30 mouse cellular contexts compared by ENCODE assay signal in the genomic region with DNA sequence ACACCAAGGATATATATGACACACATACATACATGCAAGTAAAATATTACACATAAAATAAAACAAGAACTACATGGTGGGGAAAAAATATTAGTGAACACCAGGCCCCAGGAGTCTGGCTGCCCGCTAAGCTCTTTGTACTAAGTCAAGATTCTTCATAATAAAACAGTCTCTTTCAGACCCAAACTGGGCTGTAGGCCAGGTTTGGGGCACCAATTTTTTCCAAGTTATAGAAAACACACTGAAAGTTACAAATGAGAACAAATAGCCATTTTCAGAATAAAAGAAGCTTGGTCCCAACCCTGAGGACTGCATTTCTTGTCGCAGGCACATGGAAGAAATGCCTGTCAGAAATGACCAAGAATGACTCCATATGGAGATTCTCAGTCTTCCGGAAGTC.
A peak's percentile ranks its signal among the peaks of the same experiment; 100 is the strongest.
DNase-seq lines count a peak whose midpoint lies in the region; ATAC-seq and TF ChIP-seq lines count a peak whose summit lies in the region.
"Had no signal": no experiment of that assay in that cellular context is flagged by ENCODE, and none has a peak within 500 bp of the region (broad histone marks: within the 10 kb centered on the region; RNA-seq: fewer than 3 reads in every experiment).

No protein-coding gene starts in this region.

- peak; percentile 36 for DNase-seq in forebrain, embryonic 14.5 days (ENCODE audit: low spot score)
- peak; percentile 6 for DNase-seq in left cerebral cortex, postnatal 4 days
- DNase-seq in left cerebral cortex, adult 2 months (ENCODE audit: extremely low spot score in 1 of 2, low spot score in 2 of 2): no peak
- peak; percentile 29 for DNase-seq in midbrain, embryonic 14.5 days
- DNase-seq in midbrain, embryonic 11.5 days (ENCODE audit: low spot score, missing footprints): no peak
- DNase-seq in embryonic facial prominence, embryonic 14.5 days (ENCODE audit: low spot score): peak; percentile 53
- no peak for DNase-seq in gastrocnemius, adult 8-10 months (ENCODE audit: low spot score in 2 of 2)
- DNase-seq: adrenal gland, postnatal 10 days; adrenal gland, postnatal 36 days; B cell, adult 2 months; cerebellum, adult 11 months; cerebellum, adult 2 months; cerebellum, adult 9-11 months; cerebellum, postnatal 25 days; embryo, embryonic 11 days; gastrocnemius, postnatal 10 days; gastrocnemius, postnatal 36 days; heart, adult 2 months; heart, postnatal 10 days; heart, postnatal 36 days had no signal

- no peaks in the 10 kb centered on the region for H3K36me3 ChIP-seq in forebrain, embryonic 14.5 days (ENCODE audit: control insufficient read depth, insufficient read depth, low read length)
- H3K36me3 ChIP-seq in forebrain, embryonic 15.5 days: no peaks in the 10 kb centered on the region
- H3K36me3 ChIP-seq in midbrain, embryonic 14.5 days (ENCODE audit: control insufficient read depth, insufficient read depth, low read length): no peaks in the 10 kb centered on the region
- H3K36me3 ChIP-seq in midbrain, embryonic 11.5 days (ENCODE audit: control insufficient read depth, insufficient read depth, low read length): no peaks in the 10 kb centered on the region
- H3K36me3 ChIP-seq in embryonic facial prominence, embryonic 14.5 days (ENCODE audit: control insufficient read depth, insufficient read depth, low read length): no peaks in the 10 kb centered on the region
- H3K36me3 ChIP-seq: forebrain, embryonic 10.5 days; G1E; heart, embryonic 12.5 days; heart, embryonic 15.5 days; hindbrain, embryonic 15.5 days had no signal

- no peak overlapping the region for H3K27ac ChIP-seq in forebrain, embryonic 14.5 days (ENCODE audit: low read depth, low read length)
- H3K27ac ChIP-seq in forebrain, embryonic 15.5 days (replicated peaks): no peak overlapping the region
- no peak overlapping the region for H3K27ac ChIP-seq in left cerebral cortex, adult 2 months
- H3K27ac ChIP-seq in midbrain, embryonic 14.5 days (replicated peaks; ENCODE audit: low read depth, low read length): no peak overlapping the region
- H3K27ac ChIP-seq in midbrain, embryonic 11.5 days (ENCODE audit: low read depth, low read length): no peak overlapping the region
- H3K27ac ChIP-seq in embryonic facial prominence, embryonic 14.5 days (replicated peaks; ENCODE audit: low read depth, low read length): no peak overlapping the region
- H3K27ac ChIP-seq: forebrain, embryonic 10.5 days; forebrain, embryonic 13.5 days; heart, adult 2 months; heart, embryonic 15.5 days; hindbrain, embryonic 15.5 days had no signal

- H3K4me3 ChIP-seq in forebrain, embryonic 14.5 days (ENCODE audit: low read depth, low read length): no peak overlapping the region
- no peak overlapping the region for H3K4me3 ChIP-seq in forebrain, embryonic 15.5 days
- no peak overlapping the region for H3K4me3 ChIP-seq in left cerebral cortex, adult 2 months
- no peak overlapping the region for H3K4me3 ChIP-seq in midbrain, embryonic 14.5 days (replicated peaks; ENCODE audit: low read depth, low read length)
- no peak overlapping the region for H3K4me3 ChIP-seq in midbrain, embryonic 11.5 days (ENCODE audit: low read depth, low read length)
- H3K4me3 ChIP-seq in embryonic facial prominence, embryonic 14.5 days (ENCODE audit: low read depth, low read length): no peak overlapping the region
- H3K4me3 ChIP-seq: forebrain, embryonic 10.5 days; forebrain, embryonic 13.5 days; heart, adult 2 months; heart, embryonic 12.5 days; heart, embryonic 15.5 days; hindbrain, embryonic 15.5 days had no signal

- no peak for ATAC-seq in forebrain, embryonic 14.5 days
- no peak for ATAC-seq in forebrain, embryonic 15.5 days (replicated peaks)
- ATAC-seq in midbrain, embryonic 14.5 days (ENCODE audit: low FRiP score, low TSS enrichment): no peak
- no peak for ATAC-seq in midbrain, embryonic 11.5 days (ENCODE audit: low FRiP score)
- no peak for ATAC-seq in embryonic facial prominence, embryonic 14.5 days (ENCODE audit: low read depth)
- ATAC-seq: forebrain, embryonic 13.5 days; intestine, postnatal 0 days; Patski had no signal

- no peaks in the 10 kb centered on the region for H3K27me3 ChIP-seq in forebrain, embryonic 14.5 days (replicated peaks; ENCODE audit: control insufficient read depth, insufficient read depth, low read length)
- H3K27me3 ChIP-seq in forebrain, embryonic 15.5 days: no peaks in the 10 kb centered on the region
- H3K27me3 ChIP-seq in midbrain, embryonic 14.5 days (ENCODE audit: control insufficient read depth, insufficient read depth, low read length): no peaks in the 10 kb centered on the region
- no peaks in the 10 kb centered on the region for H3K27me3 ChIP-seq in midbrain, embryonic 11.5 days (ENCODE audit: control insufficient read depth, insufficient read depth, low read length)
- H3K27me3 ChIP-seq in embryonic facial prominence, embryonic 14.5 days (replicated peaks; ENCODE audit: control insufficient read depth, insufficient read depth, low read length): no peaks in the 10 kb centered on the region
- H3K27me3 ChIP-seq: CH12.LX; forebrain, embryonic 13.5 days; heart, embryonic 12.5 days; heart, embryonic 15.5 days; hindbrain, embryonic 15.5 days; Patski had no signal

- no peak overlapping the region for H3K9ac ChIP-seq in forebrain, embryonic 14.5 days (ENCODE audit: low read length)
- no peak overlapping the region for H3K9ac ChIP-seq in forebrain, embryonic 15.5 days (replicated peaks)
- no peak overlapping the region for H3K9ac ChIP-seq in midbrain, embryonic 14.5 days (replicated peaks; ENCODE audit: low read length)
- no peak overlapping the region for H3K9ac ChIP-seq in midbrain, embryonic 11.5 days (ENCODE audit: low read length)
- no peak overlapping the region for H3K9ac ChIP-seq in embryonic facial prominence, embryonic 14.5 days (ENCODE audit: low read depth, low read length)
- H3K9ac ChIP-seq: forebrain, embryonic 13.5 days; heart, embryonic 12.5 days; heart, embryonic 15.5 days; hindbrain, embryonic 15.5 days had no signal

- intact Hi-C loops in left cerebral cortex, postnatal 4 days (cut with DNase I): no loop called here
- intact Hi-C loops in left cerebral cortex, adult 2 months (cut with DNase I): no loop called here

- no peak overlapping the region for H3K4me2 ChIP-seq in forebrain, embryonic 14.5 days (ENCODE audit: low read length)
- no peak overlapping the region for H3K4me2 ChIP-seq in forebrain, embryonic 15.5 days (replicated peaks)
- H3K4me2 ChIP-seq in midbrain, embryonic 14.5 days (ENCODE audit: low read length): no peak overlapping the region
- H3K4me2 ChIP-seq in midbrain, embryonic 11.5 days: no peak overlapping the region
- no peak overlapping the region for H3K4me2 ChIP-seq in embryonic facial prominence, embryonic 14.5 days (ENCODE audit: low read depth, low read length)
- H3K4me2 ChIP-seq: forebrain, embryonic 13.5 days; heart, embryonic 12.5 days; heart, embryonic 15.5 days; hindbrain, embryonic 15.5 days had no signal

- no peaks in the 10 kb centered on the region for H3K9me3 ChIP-seq in forebrain, embryonic 14.5 days (replicated peaks; ENCODE audit: control insufficient read depth, low read length)
- H3K9me3 ChIP-seq in forebrain, embryonic 15.5 days: no peaks in the 10 kb centered on the region
- H3K9me3 ChIP-seq in midbrain, embryonic 14.5 days (ENCODE audit: control insufficient read depth, low read length): no peaks in the 10 kb centered on the region
- no peaks in the 10 kb centered on the region for H3K9me3 ChIP-seq in midbrain, embryonic 11.5 days (ENCODE audit: control insufficient read depth, low read length)
- H3K9me3 ChIP-seq in embryonic facial prominence, embryonic 14.5 days (ENCODE audit: control insufficient read depth, low read length): no peaks in the 10 kb centered on the region
- H3K9me3 ChIP-seq: forebrain, embryonic 10.5 days; forebrain, embryonic 13.5 days; heart, embryonic 12.5 days; heart, embryonic 15.5 days; hindbrain, embryonic 15.5 days had no signal

- WGBS in forebrain, embryonic 14.5 days: 49% methylated on average over 3 of the region's 3 CpGs
- 49% methylated on average over 3 of the region's 3 CpGs for WGBS in forebrain, embryonic 15.5 days
- 78% methylated on average over 3 of the region's 3 CpGs for WGBS in midbrain, embryonic 14.5 days
- WGBS in midbrain, embryonic 11.5 days: 96% methylated on average over 3 of the region's 3 CpGs
- WGBS in embryonic facial prominence, embryonic 14.5 days: 55% methylated on average over 3 of the region's 3 CpGs

- H3K4me1 ChIP-seq in forebrain, embryonic 14.5 days (ENCODE audit: control insufficient read depth, insufficient read depth, low read length): no peaks in the 10 kb centered on the region
- H3K4me1 ChIP-seq in forebrain, embryonic 15.5 days: peaks cover 4% of the 10 kb centered on the region
- H3K4me1 ChIP-seq in midbrain, embryonic 14.5 days (ENCODE audit: control insufficient read depth, insufficient read depth, low read length): 0 out of 2 replicates have a peak, but pooled peaks cover 5% of the 10 kb centered on the region
- H3K4me1 ChIP-seq in midbrain, embryonic 11.5 days (ENCODE audit: control insufficient read depth, insufficient read depth, low read length): no peaks in the 10 kb centered on the region; the same call in 1 of the 2 replicates
- H3K4me1 ChIP-seq in embryonic facial prominence, embryonic 14.5 days (ENCODE audit: control insufficient read depth, insufficient read depth, low read length): peaks cover 11% of the 10 kb centered on the region; the same call in 1 of the 2 replicates
- H3K4me1 ChIP-seq: forebrain, embryonic 10.5 days; heart, embryonic 12.5 days; heart, embryonic 15.5 days had no signal

- no peak for TF ChIP-seq CTCF in left cerebral cortex, adult 2 months (IDR thresholded peaks at IDR 0.05)

Comparison
In these comparisons a context has a peak if more than half of its experiments do, and no peak if none do; other contexts are left out.
1. DNase-seq: peak in forebrain, embryonic 14.5 days (single experiment), left cerebral cortex, postnatal 4 days (single experiment), midbrain, embryonic 14.5 days (single experiment) and embryonic facial prominence, embryonic 14.5 days (single experiment); none in left cerebral cortex, adult 2 months (0 of 2), midbrain, embryonic 11.5 days (single experiment) and gastrocnemius, adult 8-10 months (0 of 2).